Mouse (Mus musculus): ENCODE data around the gene Olfr790.

Olfr790 gene

DNA sequence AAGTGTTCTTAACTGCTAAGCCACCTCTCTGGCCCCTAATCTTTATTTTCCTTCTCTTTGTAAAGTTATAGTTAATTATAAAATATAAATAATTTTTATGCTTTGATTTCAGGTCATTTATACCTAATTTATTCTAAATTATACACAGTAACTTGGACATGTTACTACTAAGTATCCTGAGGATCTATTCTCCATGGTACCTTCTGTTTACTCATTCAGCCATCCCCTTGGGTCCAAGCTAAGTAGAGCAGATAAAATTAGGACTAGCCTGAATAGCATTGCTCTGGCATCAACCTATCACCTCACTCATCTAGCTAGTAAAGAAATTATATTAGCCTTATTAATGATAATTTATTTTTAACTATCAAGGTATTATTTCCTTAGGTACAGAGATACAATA is at the start of gene Olfr790:
TSS of gene Olfr790 (plus strand) at position 301 of the 400 bp plus-strand sequence.
- DNase-seq (ENCODE audit: low spot score), result no peak

GRCm38 (mm10) chr10:129461562-129461961 is 36.7 kb upstream of the Olfr790 start, which contains the start of gene Olfr787:
Gene Olfr787, plus strand, starts transcription at chr10:129461862.
- DNase-seq (ENCODE audit: low spot score), result no peak

DNA sequence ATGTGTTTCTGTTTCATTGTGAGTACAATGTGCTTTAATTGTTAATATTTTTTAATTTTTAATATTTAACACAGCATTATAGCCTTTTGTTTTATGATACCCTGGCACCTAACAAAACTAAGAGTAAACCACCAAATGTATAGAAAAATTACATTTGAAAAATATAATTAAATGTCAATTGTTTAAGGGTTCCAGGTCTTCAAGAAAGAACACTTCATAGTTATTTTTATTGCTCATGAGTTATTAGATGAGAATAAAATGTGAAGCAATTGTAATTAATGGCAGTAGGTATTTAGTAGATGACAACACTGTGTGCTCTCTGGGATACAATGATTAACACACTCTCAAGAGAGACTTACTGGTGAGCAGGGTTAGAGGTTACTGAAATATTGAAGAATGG is 27.6 kb upstream of the Olfr790 start, which contains the start of gene Olfr788:
TSS of gene Olfr788 (plus strand) at position 301 of the 400 bp plus-strand sequence.
- DNase-seq (ENCODE audit: low spot score), result no peak

- DNase-seq (ENCODE audit: low spot score), result no peak
These were observed 25.0 kb upstream of the Olfr790 start for GRCm38 (mm10) chr10:129473256-129473655.

DNA sequence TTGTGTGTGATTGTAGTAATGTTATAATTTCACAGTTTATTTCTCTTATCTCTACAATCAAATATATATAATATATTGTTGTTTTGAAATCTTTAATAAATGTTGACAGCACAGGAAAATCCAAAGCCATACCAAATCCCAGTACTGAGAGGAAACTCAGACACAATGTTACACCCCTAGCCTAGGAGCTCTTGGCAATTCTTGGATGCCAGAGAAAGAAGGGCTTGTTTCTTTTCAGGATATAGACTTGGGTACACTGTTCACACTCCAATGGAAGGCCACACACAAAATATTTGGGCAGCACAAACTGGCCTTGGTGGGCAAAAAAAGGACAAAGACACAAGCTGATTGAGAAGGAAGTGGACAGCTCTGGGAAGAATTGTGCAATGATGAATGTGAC is 24.6 kb upstream of the Olfr790 start:
- DNase-seq (ENCODE audit: low spot score), result no peak

DNA sequence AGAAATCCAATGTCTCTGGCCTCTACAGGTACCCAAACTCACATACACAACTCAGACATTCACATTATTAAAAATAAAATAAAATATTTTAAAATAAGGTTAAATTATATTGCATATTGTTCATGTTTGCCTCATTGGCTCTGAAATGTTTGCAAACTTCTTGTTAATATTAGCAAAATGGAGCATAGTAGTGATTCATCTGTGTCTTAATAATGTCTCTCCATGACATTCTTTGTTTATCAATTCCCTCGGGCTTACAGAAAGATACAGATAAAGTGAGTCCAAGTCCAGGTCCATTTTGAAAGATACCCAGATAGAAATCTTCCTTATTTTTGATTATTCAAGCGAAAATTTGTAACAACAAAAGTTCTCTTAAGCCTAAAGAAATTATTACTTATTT is 13.8 kb upstream of the Olfr790 start, which contains the start of gene Olfr789:
TSS of gene Olfr789 (plus strand) at position 301 of the 400 bp plus-strand sequence.
- no peak for DNase-seq (ENCODE audit: low spot score)

DNA sequence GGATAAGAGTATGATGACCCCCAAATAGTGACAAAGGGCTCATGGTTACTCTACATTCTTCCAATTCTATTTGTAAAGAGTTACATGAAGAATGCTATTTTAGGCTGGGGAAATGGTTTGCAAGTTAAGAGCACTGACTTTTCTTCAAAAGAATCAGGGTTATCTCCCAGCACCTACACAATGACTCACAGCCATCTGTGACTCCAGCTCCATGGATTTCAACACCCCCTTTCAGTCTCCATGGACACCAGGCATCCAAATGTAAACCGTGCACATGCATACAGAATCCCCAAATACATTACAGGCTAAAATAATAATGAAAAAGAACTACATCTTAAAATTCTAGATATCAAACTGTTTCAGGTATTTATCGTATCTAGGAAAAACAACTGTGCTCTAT is 8.2 kb upstream of the Olfr790 start:
- DNase-seq (ENCODE audit: low spot score), result no peak

GRCm38 (mm10) chr10:129521492-129521891 is 23.2 kb downstream of the Olfr790 start, which contains the start of gene Olfr791:
Gene Olfr791, plus strand, starts transcription at chr10:129521792.
- DNase-seq (ENCODE audit: low spot score), result no peak

- DNase-seq (ENCODE audit: low spot score), result no peak
These were observed 40.6 kb downstream of the Olfr790 start, which contains the start of gene Olfr792 for GRCm38 (mm10) chr10:129538862-129539261. Gene Olfr792, plus strand, starts transcription at chr10:129539162.

DNA sequence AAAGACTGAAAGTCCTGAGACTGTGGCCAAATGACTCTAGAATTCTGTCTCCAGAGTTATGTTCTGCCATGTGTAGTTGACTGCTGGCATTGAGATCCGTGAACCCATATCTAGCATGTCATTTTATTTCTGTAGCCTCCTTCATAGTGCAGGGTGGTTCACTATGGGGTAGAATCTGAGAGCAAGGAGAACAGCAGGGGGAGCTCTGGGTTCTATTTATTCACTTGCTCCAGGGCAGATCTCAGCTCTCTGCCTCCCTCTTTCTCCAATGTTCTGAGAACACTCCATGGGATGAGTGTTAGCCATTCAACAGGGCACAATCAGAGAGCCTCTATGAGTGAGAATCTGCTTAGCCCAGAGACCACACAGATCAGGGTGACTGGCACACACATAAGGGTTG is 51.1 kb downstream of the Olfr790 start:
- no peak for DNase-seq (ENCODE audit: low spot score)

Data from c-Kit-positive CD71-positive TER-119-positive erythroid progenitor cells, embryonic 14.5 days (primary cell).